Mouse (Mus musculus) kidney, postnatal 10 days (tissue): ENCODE measurements around the gene Samd10.

Experiments
- DNase-seq: peaks from one replicate; pipeline ENCODE4 v3.0.0; 2021; ENCODE audit warnings: mixed read lengths

Gene Samd10

DNA sequence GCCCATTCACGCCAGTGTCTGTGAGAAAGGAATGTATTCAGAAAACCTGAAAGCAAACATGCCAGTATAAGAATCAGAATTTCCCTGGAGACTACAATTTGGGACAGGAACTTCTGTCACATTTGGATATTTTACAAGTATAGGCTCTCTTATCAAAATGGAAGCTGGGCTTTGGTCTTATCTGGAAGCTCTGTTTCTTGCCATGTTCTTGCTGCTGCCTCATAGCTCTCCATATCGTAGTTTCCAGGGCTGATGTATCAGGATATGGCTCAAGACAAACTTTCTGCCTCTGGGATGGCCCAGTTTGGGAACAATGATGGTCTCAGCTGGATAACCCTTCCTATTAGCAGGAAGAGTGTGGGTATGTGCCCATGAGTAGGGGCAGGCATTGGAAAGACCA, 22.4 kb downstream of the Samd10 start:
- DNase-seq: no peak

DNA sequence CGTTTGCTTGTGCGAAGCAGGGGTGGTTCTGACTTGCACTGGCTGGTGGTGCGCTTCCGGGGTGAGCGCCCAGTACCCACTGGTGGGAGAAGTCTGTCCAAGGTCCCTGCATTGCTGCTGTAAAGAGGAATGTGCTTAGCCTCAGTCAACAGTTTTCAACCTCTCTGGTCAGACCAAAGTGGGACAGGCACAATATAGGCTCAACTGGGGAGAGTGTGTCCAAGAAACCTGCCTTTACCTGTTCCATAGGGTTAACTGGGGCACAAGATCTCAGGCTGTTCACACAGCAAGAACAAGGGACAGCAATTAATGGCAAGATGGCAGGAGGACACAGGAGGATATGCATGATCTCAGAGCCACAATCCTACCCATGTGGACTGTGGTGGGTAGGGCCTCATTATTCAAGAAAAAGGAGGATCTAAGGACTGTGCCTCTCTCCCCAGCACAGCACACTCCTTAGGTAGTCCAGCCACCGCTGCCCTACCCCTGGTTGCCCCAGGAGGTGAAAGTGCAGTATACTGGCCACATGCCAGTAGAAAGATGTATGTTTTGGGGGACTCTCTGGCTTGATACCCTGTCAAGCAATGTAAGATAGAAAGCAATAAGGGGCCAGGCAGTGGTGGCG, 24.0 kb downstream of the Samd10 start:
- no peak for DNase-seq

DNA sequence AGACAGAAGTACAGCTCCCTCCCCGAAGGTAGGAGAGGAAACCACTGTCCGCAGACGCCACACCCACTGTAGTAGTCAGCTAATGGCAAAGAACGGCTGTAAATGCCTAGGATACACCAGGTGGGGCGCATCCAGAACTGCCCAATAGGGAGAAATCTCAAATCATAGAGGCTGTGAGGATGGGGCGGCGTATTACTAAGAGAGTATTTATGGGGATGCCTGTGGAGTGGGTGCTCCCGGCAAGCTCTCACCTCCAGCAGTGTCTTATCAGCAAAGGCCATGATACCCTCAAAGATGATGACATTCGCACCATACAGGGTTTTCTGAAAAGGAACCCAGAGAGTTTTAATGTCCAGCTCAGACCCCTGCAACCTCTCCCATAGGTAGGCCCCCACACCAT, 25.1 kb downstream of the Samd10 start:
- DNase-seq: no peak

DNA sequence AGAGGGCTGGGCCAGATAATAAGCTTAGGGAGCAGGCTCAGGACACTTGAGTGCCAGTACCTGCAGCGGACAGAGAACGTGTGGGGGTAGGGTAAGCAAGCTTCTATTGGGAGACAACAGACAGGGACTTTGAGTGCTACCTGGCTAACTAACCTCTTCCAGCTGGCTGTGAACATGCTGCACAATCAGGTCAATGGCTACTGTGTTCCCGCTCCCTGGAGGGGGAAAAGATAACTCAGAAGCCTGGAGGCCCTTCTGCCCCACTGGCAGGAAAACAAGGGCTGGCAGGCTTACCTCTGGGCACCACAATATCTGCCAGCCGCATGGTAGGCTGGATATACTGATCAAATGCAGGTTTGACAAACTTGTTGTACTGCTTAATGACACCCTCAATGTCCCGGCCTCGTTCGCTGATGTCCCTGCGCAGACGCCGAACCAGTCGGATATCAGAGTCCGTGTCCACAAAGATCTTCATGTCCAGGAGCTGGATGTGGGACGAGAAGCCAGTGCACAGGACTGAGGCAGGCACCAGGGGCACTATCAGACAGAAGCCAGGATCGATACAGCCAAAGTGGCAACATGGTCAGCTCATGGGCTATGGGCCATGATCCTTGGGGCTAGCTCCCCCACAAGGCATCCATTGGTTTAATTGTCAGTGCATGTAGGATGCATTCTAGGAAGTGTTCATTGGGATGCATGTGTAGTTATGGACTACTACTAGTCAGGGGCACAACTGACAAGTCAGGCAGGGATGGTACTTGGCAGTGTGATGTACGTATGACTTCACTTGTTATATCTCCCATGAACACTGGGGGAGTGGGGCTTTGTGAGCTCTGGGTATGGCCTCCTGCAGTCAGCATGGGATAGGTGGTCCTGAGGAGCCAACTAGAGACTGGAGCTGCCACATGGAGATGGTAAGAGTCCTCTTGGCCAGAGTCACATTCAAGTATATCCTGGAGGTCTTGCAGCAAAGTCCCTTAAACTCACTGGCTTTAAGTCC, 25.8 kb downstream of the Samd10 start:
- DNase-seq: no peak

DNA sequence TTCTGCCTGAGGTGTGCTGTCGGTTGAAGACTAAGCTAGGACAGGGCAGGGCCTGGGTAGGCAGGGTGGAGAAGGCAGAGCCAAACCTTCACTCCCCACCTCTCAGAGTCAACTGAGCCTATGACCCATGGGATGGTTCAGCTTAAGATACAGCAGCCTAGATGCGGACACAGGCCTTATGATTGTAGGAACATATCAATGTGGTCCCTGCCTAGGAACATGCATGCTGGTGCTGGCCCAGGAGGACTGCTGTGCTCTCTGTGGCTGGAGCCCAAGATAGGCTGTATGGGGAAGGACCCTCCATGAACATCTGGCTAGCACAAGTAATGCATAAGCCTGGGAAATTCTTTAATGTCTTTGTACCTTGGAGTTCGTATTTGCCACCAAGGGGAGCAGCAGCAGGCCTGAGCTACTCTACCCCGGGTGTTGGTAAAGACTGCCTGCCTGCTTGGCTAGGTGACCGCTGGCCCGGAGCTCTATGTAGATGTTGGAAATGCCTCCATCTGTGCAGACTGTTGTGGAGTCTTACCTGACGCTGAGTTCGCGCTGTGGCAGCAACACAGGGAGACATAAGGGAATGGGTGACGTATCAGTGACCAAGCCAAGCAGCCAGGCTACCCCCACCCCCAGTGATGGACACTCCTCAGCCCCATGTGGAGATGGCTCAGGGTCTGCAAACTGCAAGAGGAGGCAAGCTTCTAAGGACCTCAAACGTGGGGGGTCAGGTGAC, 26.9 kb downstream of the Samd10 start:
- DNase-seq: no peak

DNA sequence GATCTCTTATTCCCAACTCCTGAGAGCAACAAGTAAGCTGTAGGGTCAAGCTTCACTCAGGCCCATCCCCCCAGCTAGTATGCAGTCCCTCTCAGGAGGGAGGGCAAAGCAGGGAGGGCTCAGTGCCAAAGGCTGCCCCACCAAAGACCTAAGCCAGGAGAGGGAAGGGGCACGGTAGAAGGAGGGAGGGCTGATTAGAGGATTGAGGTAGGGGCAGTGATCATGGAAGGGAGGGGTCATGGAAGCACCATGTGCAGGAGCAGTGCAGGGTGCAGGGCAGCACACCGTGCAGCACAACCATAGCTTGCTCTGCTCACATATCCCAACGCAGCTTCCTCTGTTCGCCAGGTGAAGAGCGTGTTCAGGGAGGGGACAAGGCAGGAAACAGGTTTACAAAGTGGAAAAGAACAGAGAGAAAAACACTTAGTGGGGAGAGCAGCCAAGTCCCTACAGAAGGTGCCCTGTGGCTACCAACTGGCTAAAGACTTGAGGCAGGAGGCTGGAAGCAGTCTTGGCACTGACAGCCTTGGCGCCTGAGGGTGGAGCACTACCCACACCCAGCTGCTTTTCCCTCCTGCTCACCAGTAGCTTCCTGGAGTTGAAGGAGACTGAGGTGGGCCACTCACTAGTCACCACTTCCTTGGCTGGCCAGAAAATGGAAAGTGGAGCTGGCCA, 28.0 kb downstream of the Samd10 start:
- no peak for DNase-seq

DNA sequence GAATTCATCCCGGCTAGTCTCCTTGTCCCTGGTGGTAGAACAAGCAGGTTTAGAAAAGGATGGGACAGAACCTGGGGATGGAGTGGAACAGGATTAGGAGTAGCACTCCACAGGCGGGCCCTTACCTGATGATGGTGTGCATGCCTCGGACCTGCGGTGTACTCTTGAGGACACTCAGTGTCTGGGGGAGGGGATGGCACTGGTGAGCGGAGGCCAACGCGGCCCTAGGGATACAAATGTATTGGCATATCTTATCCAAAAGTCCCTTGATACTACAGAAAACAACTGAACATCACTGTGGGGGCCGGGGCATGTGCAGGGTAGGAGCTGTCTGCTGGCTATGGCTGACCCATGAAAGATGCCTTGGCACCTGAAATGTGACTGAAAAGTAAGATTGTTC, 28.6 kb downstream of the Samd10 start:
- DNase-seq: no peak

DNA sequence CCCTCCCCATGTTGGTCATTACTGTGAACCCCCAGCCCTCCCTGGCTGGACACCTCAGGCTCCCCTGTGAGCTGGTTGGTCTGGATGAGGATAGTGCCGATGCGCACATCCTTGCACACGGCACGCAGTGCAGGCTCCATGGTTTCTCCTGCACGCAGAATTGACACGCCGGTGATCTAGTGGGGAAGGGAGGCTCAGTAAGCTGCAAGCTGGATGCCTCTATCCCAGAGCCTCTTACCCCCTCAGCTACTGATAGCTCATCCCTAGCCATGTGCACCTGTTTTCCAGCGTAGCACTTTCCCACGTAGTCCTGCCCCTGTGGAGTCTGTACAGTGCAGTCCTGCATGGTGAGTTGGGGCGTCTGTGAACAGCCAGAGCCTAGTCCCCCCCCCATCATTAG, 29.2 kb downstream of the Samd10 start:
- DNase-seq: no peak

DNA sequence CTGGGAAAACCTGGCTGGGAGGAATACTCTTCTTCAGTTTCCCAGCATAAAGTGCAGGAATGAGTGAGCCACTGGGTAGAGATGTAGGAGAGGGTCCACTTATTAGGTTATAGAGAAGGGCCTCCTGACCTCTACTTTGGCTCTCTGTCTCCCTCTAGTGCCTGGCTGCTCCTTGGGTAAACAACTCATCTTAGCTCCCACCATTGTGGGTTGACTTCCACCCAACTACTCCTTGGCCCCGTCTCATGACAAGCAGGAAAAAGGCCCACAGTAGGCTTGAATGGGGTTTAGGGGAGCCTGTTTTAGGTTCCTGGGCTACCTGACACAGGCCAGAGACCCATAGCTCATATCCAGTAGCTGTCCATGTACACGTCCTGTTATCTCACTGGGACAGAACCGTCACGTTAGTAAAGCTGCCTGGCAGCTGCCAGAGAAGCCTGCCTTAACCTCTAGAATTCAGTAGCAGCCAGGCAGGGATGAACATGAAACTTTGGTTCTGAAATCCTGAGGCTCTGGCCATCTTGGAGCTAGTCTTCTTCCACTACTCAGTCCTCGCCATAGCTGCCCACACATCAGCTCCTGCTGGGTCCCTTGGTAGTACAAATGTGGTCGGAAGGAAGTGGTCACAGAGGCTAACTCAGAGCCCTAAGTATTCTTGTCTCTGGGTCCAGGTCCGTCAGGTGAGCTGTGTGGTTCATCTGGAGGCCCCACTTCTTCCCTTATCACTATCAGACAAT, 30.6 kb downstream of the Samd10 start:
- DNase-seq: peak; percentile 81

DNA sequence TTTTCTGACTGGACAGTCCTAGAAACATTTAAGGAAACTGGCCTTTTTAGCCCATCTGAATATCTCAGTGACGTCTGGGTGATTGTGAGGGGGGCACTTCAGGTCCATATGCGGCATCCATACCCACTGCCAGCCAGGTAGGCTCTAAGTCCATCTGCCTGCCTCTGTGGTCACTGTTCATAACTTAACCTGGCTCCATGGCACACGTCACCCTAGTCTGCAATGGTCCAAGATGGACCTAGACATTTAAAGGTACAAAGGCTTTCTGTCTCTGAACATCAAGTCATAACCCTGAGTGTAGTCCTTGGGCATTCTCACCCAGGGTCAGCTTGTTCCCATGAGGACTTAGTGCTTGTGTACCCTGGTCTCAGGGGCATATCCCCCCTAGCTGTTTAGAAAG, 31.7 kb downstream of the Samd10 start:
- DNase-seq: no peak

DNA sequence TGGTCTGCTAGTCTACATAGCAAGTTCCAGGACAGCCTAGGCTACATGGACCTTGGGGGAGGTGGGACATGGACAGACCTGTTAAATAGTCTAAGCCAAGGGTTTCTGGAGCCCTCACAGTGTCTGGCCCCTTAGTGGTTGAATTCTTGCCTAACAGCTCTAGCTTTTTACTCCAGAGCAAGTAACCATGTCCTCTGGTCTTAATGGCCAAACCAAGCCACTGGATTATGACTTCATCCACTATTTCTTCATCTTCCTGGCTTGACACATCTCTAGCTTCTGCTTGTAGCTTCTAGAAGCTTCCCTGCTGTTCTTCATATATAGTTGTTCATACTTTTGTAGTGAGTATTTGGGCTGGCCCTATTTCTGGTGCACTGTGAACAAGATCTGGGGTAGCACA, 45.2 kb downstream of the Samd10 start:
- DNase-seq: no peak

DNA sequence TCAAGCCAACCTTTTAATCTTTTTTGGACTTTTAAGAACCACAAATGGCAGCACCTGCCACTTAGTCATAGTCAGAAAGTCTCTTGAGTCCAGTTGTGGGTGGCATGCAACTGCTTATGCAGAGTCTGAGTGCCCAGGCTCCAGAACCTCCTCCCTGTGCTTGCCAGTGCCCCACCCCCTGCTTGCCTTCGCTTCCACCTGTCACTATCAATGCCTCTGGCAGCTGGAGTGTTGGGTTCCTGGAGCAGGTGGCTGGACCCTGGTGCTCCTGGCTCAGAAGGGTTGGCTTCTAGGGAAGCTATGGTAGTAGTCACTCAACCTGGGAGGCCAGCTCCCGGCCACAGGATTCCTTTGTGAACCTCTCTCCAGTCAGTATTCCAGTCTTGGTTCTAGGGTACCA, 48.8 kb downstream of the Samd10 start:
- DNase-seq: no peak

DNA sequence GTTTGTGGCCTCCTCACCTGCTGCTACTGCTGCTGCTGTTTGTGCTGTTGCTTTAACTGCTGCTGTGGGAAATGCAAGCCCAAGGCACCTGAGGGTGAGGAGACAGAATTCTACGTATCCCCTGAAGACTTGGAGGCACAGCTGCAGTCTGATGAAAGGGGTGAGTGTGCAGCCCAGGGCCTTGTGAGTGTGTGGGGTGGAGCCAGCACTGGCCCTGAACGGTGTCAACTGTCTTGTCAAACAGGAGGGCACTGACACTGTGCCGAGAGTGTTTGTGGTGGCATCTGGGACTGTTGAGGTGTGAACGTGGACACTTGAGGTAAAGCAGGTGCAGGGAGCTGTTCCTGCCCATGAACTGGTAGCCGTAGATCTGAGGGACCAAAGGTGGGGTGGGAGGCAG, 50.3 kb downstream of the Samd10 start:
- no peak for DNase-seq

DNA sequence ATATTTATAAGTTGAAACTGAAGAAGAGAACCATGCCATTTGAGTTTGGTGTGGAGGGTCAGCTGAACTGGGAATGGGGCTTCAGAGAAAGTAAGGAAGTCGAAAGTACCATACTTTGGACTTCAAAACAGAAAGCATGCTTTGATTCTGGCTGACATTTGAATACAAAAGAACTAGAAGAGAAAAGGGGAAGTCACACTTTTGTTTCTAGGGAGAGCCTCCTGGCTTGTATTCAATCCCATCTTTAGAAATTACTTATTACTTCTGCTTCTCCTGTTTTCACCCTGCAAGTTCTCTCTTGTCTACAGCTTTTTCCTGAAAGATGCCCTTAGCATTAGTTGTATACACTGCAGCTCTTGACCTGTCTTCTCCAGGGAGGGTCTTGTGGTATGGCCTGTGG, 50.8 kb downstream of the Samd10 start:
- no peak for DNase-seq

DNA sequence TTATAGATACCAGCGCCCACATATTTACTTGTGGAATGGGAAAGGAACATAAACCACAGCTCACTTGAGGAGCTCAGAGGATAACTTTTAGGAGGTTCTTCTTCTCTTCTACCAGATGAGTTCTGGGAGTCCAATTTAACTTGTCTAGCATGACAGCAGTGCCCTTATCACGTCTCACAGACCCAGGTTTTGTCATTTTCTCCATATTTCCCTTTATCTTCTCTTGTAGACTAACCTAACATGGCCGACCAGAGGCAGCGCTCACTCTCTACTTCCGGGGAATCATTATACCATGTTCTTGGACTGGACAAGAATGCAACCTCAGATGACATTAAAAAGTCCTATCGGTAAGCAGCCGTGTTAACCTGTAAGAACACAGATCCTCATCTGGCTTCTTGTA, 52.9 kb downstream of the Samd10 start:
- DNase-seq: no peak
